Mouse (Mus musculus) heart, adult 8-10 months (tissue): ENCODE results near the gene Wdr61. TPM values are rescaled to one million over a fixed set of nuclear protein-coding genes. Genes with fewer than 3 reads are reported as not detected.
"Not testable (repeated sequence)": the region's sequence is repeated elsewhere in the genome, so short reads cannot be mapped to it uniquely, and the experiment has no call there.

Experiments
- DNase-seq: peaks from one replicate; pipeline ENCODE4 v3.0.0; 2022; ENCODE audit warnings: low spot score
- total RNA-seq, 4 experiments: library from RNA; stranded (reverse); gene quantifications; 2 replicates each; pipeline ENCODE4 v1.2.4; 2022

Wdr61 gene
- total RNA-seq, 4 experiments from 2014 or later, result 27.3 to 32.4 (median 29.6) TPM

- DNase-seq, result no peak
These were observed 2.2 kb downstream of the Wdr61 start for GRCm38 (mm10) chr9:54732122-54732521.

GRCm38 (mm10) chr9:54726315-54726714 lies 8.0 kb downstream of the Wdr61 start:
- DNase-seq, result no peak

DNA sequence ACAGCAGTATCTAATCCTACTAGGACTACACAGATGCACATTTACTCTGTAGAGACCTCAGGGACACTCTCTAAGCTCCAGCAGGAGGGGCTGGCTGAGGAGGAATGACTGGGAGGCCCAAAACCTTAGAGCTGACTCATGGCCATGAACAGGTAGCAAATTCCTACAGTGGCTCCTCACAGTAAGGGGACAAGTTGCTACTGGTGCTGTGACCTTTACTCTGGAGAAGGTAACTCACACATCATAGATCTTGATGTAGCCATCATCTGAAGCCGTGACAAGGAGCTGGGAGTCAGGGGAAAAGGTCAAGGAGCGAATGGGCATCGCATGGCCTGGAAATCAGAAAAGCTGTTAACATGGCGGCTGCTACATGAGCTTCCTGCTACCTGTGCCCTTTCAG lies 11.7 kb downstream of the Wdr61 start:
- DNase-seq, result no peak

DNA sequence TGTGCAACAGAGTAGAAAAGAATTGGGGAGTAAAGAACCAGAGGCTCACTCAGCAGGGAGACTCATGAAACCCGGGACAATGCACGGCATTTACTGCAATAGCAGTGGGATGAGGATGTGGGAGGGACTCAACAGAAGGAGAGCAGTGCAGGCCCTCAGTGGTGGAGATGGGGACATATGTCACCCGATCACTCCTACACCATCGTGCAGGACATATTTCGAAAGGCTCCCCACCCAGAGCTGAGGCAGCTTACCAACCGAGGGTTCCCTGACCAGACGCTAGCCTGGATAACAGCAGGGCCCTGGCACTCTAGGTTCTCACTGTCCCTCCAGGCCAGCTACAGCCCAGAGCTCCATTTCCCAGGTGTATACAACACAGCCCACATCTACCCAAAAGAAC lies 12.2 kb downstream of the Wdr61 start:
- DNase-seq, result no peak

DNA sequence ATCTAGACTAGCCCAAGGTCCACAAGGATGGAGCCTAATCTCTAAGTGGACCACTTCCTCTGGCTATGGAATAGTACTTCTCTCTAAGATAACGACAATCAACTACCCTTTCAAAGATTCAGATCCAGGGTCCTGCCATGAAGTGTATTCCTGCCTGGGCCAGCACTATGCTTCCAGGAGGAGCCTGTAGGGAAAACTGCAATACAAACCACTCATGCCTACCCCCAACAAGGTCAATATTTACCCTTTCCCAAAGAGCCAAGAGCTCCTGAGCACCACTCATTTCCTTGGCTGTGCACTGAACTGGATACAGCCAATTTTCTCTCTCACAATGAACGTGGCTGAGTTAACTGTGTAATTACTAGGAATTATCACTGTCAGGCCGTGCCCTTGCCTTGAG lies 16.8 kb downstream of the Wdr61 start:
- no peak for DNase-seq

DNA sequence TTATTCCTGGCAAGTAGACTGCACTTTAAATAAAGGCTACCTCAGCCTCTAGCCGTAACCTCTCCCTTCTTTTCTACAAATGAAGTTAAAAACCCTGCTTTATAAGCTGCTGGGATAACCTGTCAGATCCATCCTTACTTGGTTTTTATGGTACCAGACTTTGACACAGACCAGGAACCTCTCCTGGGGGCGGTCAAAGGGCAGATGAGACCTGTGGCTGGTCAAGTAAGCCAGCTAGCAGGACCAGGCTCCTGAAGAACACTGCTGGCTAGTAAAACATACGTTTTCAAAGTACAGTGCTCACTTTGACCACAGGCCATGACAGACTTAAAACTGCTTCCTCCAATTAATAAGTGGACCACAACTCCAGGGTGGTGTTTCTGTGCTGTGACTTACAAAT lies 18.5 kb downstream of the Wdr61 start:
- DNase-seq, result no peak

DNA sequence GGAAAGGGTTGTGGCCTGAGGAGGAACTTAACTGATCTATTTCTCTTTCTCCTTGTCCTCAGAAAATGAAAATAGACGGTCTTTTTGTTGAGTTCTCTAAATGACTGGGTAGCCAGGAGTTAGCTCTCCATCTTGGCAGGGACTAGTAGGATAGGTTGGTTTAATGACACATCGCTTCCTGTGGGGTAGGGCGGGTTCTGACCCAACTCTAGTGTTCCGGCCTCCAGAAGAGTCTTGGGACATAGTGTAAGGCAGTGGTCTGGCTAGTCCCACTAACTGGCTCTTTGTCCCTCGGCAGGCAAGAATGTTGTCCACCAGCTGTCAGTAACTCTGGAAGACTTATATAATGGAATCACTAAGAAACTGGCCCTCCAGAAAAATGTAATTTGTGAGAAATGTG lies 26.2 kb downstream of the Wdr61 start:
- no peak for DNase-seq

GRCm38 (mm10) chr9:54707288-54707999 lies 26.9 kb downstream of the Wdr61 start:
- no peak for DNase-seq

DNA sequence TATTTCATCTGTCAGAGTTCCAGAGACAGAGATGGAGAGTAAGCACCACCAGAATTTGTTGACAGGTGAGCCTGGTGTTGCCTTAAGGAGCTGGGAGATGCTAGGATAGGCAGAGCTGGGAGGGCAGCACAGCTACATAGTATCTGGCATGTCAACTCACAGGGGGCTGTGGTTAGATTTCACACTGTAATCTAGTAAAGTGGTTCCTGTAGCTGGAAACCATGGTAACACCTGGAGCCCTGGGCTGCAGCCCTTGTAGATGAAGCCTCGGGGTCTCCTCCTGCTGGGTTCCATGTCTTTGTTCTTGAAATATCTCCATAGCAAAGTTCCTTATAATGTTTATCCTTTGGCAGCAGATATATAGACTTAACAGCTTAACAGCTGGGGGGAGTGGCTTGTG lies 28.8 kb downstream of the Wdr61 start:
- no peak for DNase-seq

GRCm38 (mm10) chr9:54704361-54704760 lies 30.0 kb downstream of the Wdr61 start:
- DNase-seq, result no peak

DNA sequence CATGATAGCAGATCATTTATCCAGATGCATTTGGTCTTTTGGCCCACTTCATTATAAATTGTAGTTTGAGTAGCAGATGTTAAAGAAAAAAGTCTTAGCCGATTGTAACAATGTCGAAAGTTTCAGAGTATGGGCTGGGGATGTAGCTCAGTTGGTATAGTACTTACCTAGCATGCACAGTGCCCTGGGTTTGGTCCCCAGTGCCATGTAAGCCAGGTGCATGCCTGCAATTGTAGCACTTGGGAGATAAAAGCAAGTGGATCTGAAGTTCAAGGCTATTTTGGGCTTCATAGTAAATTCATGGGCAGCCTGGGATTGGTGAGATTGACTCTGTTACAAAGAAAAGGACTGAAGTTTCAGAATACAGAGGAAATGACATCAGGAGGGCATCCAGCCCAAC lies 31.7 kb downstream of the Wdr61 start:
- no peak for DNase-seq

DNA sequence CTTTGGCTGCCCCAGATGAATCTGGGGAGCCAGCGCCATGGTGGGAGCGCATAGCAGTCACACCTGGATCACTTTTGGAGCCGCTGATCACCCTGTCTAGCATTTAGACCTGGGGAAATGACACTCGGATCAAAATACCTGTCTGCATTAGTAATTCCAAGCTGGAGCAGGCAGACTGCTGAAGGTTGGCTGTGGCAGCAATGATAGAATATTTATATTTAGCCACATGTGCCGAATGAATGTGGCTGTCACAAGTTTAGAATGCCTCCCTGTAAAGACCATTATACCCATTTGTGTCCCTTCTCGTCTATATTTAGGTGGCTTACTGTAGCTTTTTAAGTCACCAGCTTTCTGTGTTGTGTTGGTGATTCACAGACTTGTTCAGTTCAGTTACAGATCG lies 33.6 kb downstream of the Wdr61 start:
- peak; percentile 38 for DNase-seq

DNA sequence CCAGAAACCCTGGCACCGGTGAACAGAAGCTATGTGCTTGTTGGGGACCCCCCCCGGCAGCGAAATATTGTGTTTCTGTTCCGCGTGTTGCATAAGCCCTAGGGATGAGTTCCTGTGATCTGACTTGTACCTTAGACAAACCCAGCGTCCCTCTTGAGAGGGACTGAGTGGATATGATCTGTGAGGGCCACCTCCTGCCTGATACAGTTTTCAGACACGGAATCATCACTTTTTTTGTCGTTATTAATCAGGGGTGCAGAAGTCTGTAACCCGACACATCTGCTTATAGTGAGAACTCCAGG lies 34.2 kb downstream of the Wdr61 start:
- DNase-seq, result peak; percentile 21

DNA sequence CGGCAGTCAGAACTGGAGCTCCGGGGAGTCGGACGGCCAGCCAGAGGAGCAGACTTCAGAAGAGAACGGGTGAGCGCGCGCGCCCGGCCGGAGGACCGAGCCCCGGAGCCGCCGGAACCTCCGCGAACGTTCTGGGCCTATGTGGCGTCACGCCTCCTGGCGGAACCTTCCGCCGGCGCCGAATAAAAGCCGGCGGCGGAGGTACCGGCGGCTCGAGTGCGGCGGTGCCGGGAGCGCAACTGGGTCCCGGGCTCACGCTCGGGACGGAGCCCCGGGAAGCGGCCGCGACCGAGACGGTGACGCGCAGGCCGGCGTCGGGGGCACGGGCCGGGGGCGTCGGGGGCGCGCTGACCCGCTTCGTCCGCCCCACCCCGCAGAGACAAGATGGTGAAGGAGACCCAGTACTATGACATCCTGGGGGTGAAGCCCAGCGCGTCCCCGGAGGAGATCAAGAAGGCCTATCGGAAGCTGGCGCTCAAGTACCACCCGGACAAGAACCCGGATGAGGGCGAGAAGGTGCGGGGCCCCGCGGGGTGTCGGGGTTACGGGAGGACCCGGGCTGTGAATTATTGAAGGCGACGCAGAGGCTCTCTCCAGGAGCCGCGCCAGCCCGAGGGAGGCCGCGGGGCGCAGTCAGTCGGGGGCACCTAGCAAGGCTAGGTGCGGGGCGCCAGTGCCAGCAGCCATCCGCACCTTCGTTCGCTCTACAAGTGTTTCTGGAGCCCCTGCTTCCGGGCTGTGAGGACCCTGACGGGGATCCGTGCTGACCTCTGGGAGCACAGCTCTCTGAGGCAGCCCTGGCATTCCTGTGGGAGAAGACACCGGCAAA lies 34.8 kb downstream of the Wdr61 start:
- DNase-seq, result peak; percentile 81

DNA sequence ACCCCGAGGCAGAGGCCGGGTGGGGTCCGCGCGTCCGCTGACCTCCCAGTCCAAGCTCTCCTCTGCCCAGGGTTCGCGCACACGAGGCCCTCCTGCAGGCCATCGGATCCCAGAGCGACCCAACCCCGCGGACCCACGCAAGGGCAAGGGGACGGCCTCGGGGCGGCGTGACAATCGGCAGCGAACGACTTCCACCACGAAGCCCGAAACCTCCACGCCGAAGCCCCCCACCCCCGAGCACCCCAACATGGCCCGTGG lies 35.3 kb downstream of the Wdr61 start:
- DNase-seq, result no peak

DNA sequence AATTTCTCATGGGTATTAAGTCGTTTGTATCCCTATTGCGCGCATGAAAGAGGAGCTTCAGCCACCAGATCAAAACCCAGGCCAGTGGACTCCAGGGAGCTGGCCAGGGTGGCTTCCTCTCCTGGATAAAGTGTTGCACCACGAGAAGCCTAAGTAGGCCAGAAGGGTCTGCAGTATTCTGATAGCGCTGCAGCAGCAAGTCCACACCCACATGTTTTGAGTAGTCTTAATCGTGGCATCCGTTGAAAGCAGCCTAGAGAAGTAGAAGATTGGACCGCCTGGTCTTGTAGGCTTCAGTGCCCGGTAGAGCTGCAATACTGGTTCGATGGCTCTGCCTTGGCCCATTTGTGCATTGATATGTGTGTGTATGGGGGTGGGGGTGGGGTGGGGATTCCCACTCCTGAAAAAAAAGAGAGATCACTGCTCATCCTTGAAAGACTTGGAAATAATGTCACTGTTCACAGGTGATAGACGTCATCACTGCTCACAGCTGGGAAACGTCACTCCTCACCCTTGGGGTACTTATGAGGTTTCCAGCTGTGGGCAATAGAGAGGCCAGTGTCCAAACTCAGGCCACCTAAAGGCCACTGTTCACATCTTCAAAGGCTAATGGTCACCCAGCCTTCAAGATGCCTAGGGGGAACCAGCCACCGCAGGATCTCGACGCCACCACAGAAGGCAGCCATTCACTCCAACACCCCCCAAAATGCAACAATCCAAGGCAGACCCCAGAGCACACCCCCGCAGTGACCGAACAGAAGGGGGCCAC lies 35.8 kb downstream of the Wdr61 start, which contains the start of gene Dnaja4:
TSS of gene Dnaja4 (plus strand) at position 556 of the 769 bp plus-strand sequence.
- DNase-seq, result no peak

DNA sequence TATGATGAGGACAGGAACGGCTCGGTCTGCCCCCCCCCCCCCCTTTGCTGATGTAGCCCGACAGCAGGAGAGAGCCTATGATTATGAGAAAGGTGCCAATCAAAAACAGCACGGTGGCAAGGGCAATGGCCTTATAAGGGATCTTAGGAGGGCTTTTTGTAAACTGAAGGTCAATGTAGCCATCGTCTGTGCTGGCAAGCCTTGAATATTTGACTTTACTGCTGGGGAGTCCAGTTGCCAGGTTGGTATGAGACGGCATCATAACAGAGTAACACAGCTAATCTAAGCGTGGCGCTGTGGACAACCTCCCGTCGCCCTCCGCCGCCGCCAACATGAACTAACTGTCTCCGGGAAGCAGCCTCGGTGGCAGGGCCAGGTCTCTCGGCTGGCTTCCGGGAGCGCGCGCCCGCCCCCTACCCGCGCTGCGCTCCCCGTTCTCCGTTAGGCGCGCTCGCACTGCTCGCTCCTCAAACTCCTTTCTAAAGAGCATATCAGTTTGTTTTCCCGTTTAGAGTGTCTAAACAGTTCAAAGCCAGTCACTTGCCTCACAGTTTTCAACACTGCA lies 43.0 kb downstream of the Wdr61 start:
- not testable (repeated sequence) for DNase-seq

GRCm38 (mm10) chr9:54690697-54691096 lies 43.6 kb downstream of the Wdr61 start:
- not testable (repeated sequence) for DNase-seq

DNA sequence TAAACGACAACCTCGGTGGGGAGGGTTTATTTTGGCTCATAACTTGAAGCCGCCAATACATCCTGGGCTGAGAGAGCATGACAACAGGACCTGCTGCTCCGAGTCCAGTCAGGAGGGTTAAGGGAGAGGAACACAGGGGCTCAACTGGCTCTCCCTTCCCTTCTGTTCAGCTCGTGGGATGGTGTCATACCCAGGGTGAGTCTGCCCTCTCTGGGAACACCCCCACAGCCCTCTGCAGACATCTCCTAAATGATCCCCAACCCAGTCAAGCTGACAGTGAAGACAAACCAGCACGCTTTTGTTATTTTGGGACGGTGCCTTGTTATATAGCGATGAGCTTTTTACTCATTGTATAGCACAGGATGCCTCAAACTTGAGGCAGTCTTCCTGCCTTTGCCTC lies 44.9 kb downstream of the Wdr61 start:
- DNase-seq, result no peak

DNA sequence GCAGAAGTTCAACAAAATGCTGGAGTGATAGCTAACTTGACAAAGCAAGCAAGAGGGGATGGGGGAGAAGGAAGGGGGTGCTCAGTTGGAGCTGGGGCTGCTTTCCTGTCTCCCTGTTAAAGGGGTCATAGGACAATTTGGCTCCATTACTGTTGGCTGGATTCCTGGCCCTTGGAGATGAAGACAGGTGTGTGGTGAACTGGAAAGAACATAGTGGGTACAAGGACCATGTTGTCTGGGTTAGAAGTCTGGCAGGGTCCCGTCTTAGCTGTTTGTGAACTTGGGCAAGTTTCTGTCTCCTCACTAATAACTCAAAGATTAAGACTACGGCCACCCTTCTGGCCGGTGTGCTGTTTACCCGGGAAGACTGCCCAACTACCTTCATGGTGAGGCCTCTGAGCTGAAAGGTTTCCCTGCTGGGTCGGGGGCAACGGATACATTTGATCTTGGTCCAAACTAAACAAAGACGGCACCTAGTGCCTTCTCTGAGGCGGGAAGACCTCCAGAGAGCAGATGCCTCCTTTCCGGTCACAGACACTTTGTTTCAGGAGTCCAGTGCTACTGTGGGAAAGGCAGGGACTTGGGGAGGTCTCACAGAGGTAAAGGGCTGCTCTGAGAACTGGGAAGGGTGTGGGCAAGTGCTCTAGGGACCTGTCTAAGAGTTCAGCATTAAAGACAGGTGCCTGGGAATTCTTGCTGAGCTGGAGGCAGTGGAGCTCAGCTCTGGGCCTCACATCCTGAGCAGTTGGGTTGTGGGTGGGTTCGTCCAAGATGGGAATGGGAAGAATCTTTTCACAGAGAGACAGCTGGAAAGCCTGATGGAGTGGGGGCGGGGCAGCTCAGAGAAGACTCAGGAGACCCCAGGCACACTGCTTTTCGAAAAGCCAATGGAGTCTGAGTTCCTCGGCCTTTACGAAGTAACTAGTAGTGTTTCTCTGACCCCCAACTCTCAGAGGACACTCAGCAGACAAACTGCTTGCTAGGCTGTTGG lies 46.8 kb downstream of the Wdr61 start:
- no peak for DNase-seq
